Mouse (Mus musculus) G1E (cell line): Measurements from ENCODE around the gene Ppp1r3f. TPM values are rescaled to one million over a fixed set of nuclear protein-coding genes. Genes with fewer than 3 reads are reported as not detected.

ENCODE experiments used
- ATAC-seq: 2 replicates; pipeline ENCODE4 v1.8.0; 2016; ENCODE audit warnings: mild to moderate bottlenecking; ENCODE audit not compliant: insufficient number of reproducible peaks, poor library complexity, low FRiP score, severe bottlenecking; ENCODE audit errors: extremely low read depth
- DNase-seq: peaks from one replicate; pipeline ENCODE4 v3.0.0; 2012; ENCODE audit warnings: low spot score
- H3K27me3 ChIP-seq: 2 replicates; pipeline ENCODE4 v1.6.1; 2012; ENCODE audit warnings: mild to moderate bottlenecking, low read length, inconsistent platforms; ENCODE audit not compliant: insufficient read depth
- H3K36me3 ChIP-seq: replicated peaks from 2 replicates; pipeline ENCODE3; 2012; ENCODE audit warnings: mild to moderate bottlenecking, inconsistent platforms
- H3K4me1 ChIP-seq: 2 replicates; pipeline ENCODE4 v1.6.1; 2012; ENCODE audit warnings: low read depth, low read length, inconsistent platforms, mixed read lengths; ENCODE audit not compliant: insufficient read depth
- H3K4me3 ChIP-seq: 2 replicates; pipeline ENCODE4 v1.5.1; 2012; ENCODE audit warnings: low read depth, mild to moderate bottlenecking, inconsistent platforms, low read length, moderate library complexity, mixed read lengths
- H3K9me3 ChIP-seq: replicated peaks from 2 replicates; pipeline ENCODE4 v1.6.1; 2012; ENCODE audit warnings: inconsistent platforms
- CTCF ChIP-seq: IDR thresholded peaks from 2 replicates; pipeline ENCODE4 v1.5.1; 2012; ENCODE audit warnings: low read depth, low read length, inconsistent platforms, mixed read lengths
- GATA1 ChIP-seq: IDR thresholded peaks from 2 replicates; pipeline ENCODE4 v1.6.1; 2012; ENCODE audit warnings: borderline replicate concordance, low read length, inconsistent platforms, mixed read lengths
- GATA2 ChIP-seq: IDR thresholded peaks from 2 replicates; pipeline ENCODE4 v1.6.1; 2012; ENCODE audit warnings: low read depth, low read length, inconsistent platforms, borderline replicate concordance
- POLR2AphosphoS5 ChIP-seq: IDR thresholded peaks from 2 replicates; pipeline ENCODE4 v1.6.1; 2012; ENCODE audit warnings: low read depth, low read length, inconsistent platforms; ENCODE audit not compliant: insufficient replicate concordance
- TAL1 ChIP-seq: conservative IDR thresholded peaks from 2 replicates; pipeline ENCODE4 v1.6.1; 2012; ENCODE audit warnings: low read depth, low read length, inconsistent platforms, mixed read lengths
- polyA plus RNA-seq: library from polyadenylated mRNA; stranded (reverse); fragments of >175 nt; gene quantifications from 2 replicates; pipeline ENCODE4 v1.2.3, GENCODE M21; 2012
- total RNA-seq, 2 experiments: library from RNA; stranded (forward) in 1 of 2; stranded (reverse) in 1 of 2; fragments of 200-1000 nt in 1 of 2; fragments of >200 nt in 1 of 2; fragmentation: Nextera tagmentation in 1 of 2; gene quantifications; 2 replicates each; pipeline ENCODE4 v1.2.3; 2014 to 2017

Ppp1r3f gene
- total and polyA plus RNA-seq, 3 experiments = 1.1 to 6.3 (median 1.6) TPM

GRCm38 (mm10) chrX:7574885-7575231 is 775 bp upstream of the Ppp1r3f start:
- peak overlapping the region; percentile 75; the same call in 1 of the 2 replicates for H3K4me3 ChIP-seq
- peaks cover 54% of the 10 kb centered on the region for H3K4me1 ChIP-seq
- DNase-seq (no peak), ATAC-seq (no peak)
- TF ChIP-seq CTCF = no peak
- no peak for TF ChIP-seq TAL1
- TF ChIP-seq POLR2AphosphoS5 = no peak
- TF ChIP-seq GATA2 = no peak
- no peak for TF ChIP-seq GATA1
- peaks cover 8% of the 10 kb centered on the region for H3K36me3 ChIP-seq
- no peaks in the 10 kb centered on the region for H3K9me3 ChIP-seq
- H3K27me3 ChIP-seq = no peaks in the 10 kb centered on the region

GRCm38 (mm10) chrX:7573176-7574086 is 652 bp downstream of the Ppp1r3f start, which contains the start of gene Foxp3:
TSS of gene Foxp3 (plus strand) at chrX:7573644.
- ATAC-seq (no peak), DNase-seq (no peak)
- Histone ChIP-seq H3K9me3 (no peaks in the 10 kb centered on the region), H3K27me3 (no peaks in the 10 kb centered on the region), H3K36me3 (peaks cover 14% of the 10 kb centered on the region), H3K4me3 (peak within 1 kb of the TSS; percentile 75), H3K4me1 (peaks cover 56% of the 10 kb centered on the region)
- no peak for TF ChIP-seq TAL1
- TF ChIP-seq GATA1 = no peak
- TF ChIP-seq GATA2 = no peak
- TF ChIP-seq POLR2AphosphoS5 = no peak
- TF ChIP-seq CTCF = no peak

GRCm38 (mm10) chrX:7572466-7572865 is 1.6 kb downstream of the Ppp1r3f start:
- H3K4me1 ChIP-seq = peaks cover 63% of the 10 kb centered on the region
- peaks cover 17% of the 10 kb centered on the region for H3K36me3 ChIP-seq
- H3K27me3 ChIP-seq = no peaks in the 10 kb centered on the region
- no peak for ATAC-seq
- H3K9me3 ChIP-seq = no peaks in the 10 kb centered on the region
- peak overlapping the region; percentile 75 for H3K4me3 ChIP-seq
- no peak for TF ChIP-seq GATA1
- TF ChIP-seq TAL1 = no peak
- no peak for TF ChIP-seq GATA2
- no peak for TF ChIP-seq POLR2AphosphoS5
- TF ChIP-seq CTCF = no peak
- DNase-seq = no peak

- Histone ChIP-seq H3K36me3 (peaks cover 17% of the 10 kb centered on the region), H3K4me1 (peaks cover 68% of the 10 kb centered on the region), H3K27me3 (no peaks in the 10 kb centered on the region), H3K4me3 (peak overlapping the region; percentile 45; the same call in 1 of the 2 replicates), H3K9me3 (no peaks in the 10 kb centered on the region)
- DNase-seq (no peak), ATAC-seq (no peak)
- TF ChIP-seq GATA1 = no peak
- no peak for TF ChIP-seq GATA2
- TF ChIP-seq CTCF = no peak
- no peak for TF ChIP-seq POLR2AphosphoS5
- no peak for TF ChIP-seq TAL1
Observed at GRCm38 (mm10) chrX:7571565-7572136, 2.4 kb downstream of the Ppp1r3f start.

DNA sequence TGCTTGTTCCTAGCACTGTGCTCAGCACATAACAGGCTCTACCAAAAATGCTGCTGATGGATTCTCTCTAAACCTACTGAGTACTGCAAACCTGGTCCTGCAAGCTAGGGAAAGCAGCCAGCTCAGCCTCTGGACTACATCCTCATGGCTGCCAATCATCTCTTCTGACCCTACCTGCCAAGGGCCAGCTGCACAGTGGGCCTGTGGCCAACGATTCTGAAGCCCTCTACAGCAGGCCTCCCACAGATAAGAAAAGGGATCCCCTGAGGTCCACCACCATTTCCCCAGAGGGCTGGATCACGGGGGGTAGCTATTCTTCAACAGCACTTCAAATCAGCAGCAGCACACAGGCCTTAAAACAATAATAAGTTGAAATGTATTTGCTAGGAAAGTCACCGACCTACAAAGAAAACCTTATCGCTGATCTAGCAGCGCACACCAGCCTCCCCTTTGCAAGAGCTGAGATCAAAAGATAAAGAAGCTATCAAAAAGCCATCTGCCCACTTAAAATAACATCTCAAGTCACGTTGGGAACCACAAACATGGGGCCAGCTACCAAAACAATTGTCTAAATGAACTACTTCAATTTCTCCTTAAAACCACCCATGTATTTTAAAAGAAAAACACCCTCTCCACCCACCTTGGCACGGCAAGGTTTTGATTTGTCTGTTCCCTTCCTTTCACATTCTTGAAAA is 3.5 kb downstream of the Ppp1r3f start:
- ATAC-seq (no peak), DNase-seq (no peak)
- no peaks in the 10 kb centered on the region for H3K27me3 ChIP-seq
- peaks cover 17% of the 10 kb centered on the region for H3K36me3 ChIP-seq
- no peak for TF ChIP-seq GATA2
- no peak for TF ChIP-seq CTCF
- TF ChIP-seq TAL1 = no peak
- TF ChIP-seq GATA1 = no peak
- TF ChIP-seq POLR2AphosphoS5 = no peak
- H3K4me1 ChIP-seq = peaks cover 63% of the 10 kb centered on the region
- no peak overlapping the region; the same call in 1 of the 2 replicates for H3K4me3 ChIP-seq
- no peaks in the 10 kb centered on the region for H3K9me3 ChIP-seq

DNA sequence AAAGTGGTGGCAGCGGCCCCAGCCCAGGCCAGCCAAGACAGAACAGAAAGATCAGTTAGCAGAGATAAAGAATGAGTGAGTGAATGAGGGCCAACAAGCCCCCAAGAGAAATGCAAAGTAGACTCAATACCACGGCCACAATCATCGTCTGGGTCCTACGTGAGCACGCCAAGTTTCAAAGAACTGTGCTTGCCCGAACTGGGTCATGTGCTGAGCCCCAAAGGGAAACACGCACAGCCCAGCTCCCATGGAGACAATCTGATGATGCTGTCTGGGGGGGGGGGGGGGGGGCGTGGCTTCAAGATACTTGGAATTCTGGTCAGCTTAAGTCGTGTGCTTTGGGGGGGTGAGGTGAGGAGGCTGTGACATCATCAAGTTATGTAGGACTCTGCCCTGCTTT is 6.6 kb downstream of the Ppp1r3f start:
- ATAC-seq = no peak
- H3K36me3 ChIP-seq = peaks cover 14% of the 10 kb centered on the region
- no peaks in the 10 kb centered on the region for H3K9me3 ChIP-seq
- no peak for DNase-seq
- no peak overlapping the region for H3K4me3 ChIP-seq
- TF ChIP-seq GATA1 (no peak), TAL1 (no peak), POLR2AphosphoS5 (no peak), CTCF (no peak), GATA2 (no peak)
- H3K4me1 ChIP-seq = peaks cover 46% of the 10 kb centered on the region
- H3K27me3 ChIP-seq = no peaks in the 10 kb centered on the region
